Mouse (Mus musculus): ENCODE data around the gene Vps35. TPM values are rescaled to one million over a fixed set of nuclear protein-coding genes. Genes with fewer than 3 reads are reported as not detected.
A peak's percentile ranks its signal among the peaks of the same experiment; 100 is the strongest.

The Vps35 gene
- polyA plus RNA-seq, 1 experiment from 2014 or later = 183 TPM

GRCm38 (mm10) chr8:85318534-85318933 lies 18.9 kb upstream of the Vps35 start:
- H3K27me3 ChIP-seq (ENCODE audit: control insufficient read depth, insufficient read depth, low read length) = no peaks in the 10 kb centered on the region
- no peak for ATAC-seq (ENCODE audit: low read depth)

GRCm38 (mm10) chr8:85313036-85313435 lies 13.4 kb upstream of the Vps35 start:
- H3K27me3 ChIP-seq (ENCODE audit: control insufficient read depth, insufficient read depth, low read length) = no peaks in the 10 kb centered on the region
- H3K9ac ChIP-seq (replicated peaks; ENCODE audit: low read depth, low read length) = no peak overlapping the region
- H3K4me2 ChIP-seq (ENCODE audit: low read depth, low read length) = no peak overlapping the region
- 91% methylated on average over 3 of the region's 3 CpGs for WGBS
- ATAC-seq (ENCODE audit: low read depth) = no peak
- no peak overlapping the region for H3K4me3 ChIP-seq (ENCODE audit: low read depth, low read length)
- H3K9me3 ChIP-seq (ENCODE audit: control insufficient read depth, low read length) = no peaks in the 10 kb centered on the region
- no peak overlapping the region for H3K27ac ChIP-seq (ENCODE audit: low read depth, low read length)
- H3K4me1 ChIP-seq (ENCODE audit: control insufficient read depth, insufficient read depth, low read length) = no peaks in the 10 kb centered on the region
- H3K36me3 ChIP-seq (ENCODE audit: control insufficient read depth, insufficient read depth, low read length) = peaks cover 6% of the 10 kb centered on the region; the same call in 1 of the 2 replicates

More at GRCm38 (mm10) chr8:85318534-85318933, 18.9 kb upstream of the Vps35 start:
- H3K4me1 ChIP-seq (ENCODE audit: control insufficient read depth, insufficient read depth, low read length) = no peaks in the 10 kb centered on the region
- 93% methylated on average over 4 of the region's 4 CpGs for WGBS
- no peak overlapping the region for H3K4me3 ChIP-seq (ENCODE audit: low read depth, low read length)
- no peak overlapping the region for H3K4me2 ChIP-seq (ENCODE audit: low read depth, low read length)
- no peak overlapping the region for H3K27ac ChIP-seq (ENCODE audit: low read depth, low read length)
- H3K9ac ChIP-seq (replicated peaks; ENCODE audit: low read depth, low read length) = no peak overlapping the region
- H3K36me3 ChIP-seq (ENCODE audit: control insufficient read depth, insufficient read depth, low read length) = no peaks in the 10 kb centered on the region
- H3K9me3 ChIP-seq (ENCODE audit: control insufficient read depth, low read length) = no peaks in the 10 kb centered on the region

- H3K4me3 ChIP-seq (ENCODE audit: low read depth, low read length) = no peak overlapping the region
- no peak overlapping the region for H3K27ac ChIP-seq (ENCODE audit: low read depth, low read length)
- peaks cover 15% of the 10 kb centered on the region for H3K36me3 ChIP-seq (ENCODE audit: control insufficient read depth, insufficient read depth, low read length)
- no peaks in the 10 kb centered on the region for H3K9me3 ChIP-seq (ENCODE audit: control insufficient read depth, low read length)
- ATAC-seq (ENCODE audit: low read depth) = no peak
- no peak overlapping the region for H3K4me2 ChIP-seq (ENCODE audit: low read depth, low read length)
- H3K9ac ChIP-seq (replicated peaks; ENCODE audit: low read depth, low read length) = no peak overlapping the region
- no peaks in the 10 kb centered on the region for H3K4me1 ChIP-seq (ENCODE audit: control insufficient read depth, insufficient read depth, low read length)
- H3K27me3 ChIP-seq (ENCODE audit: control insufficient read depth, insufficient read depth, low read length) = no peaks in the 10 kb centered on the region
Measured at GRCm38 (mm10) chr8:85311743-85312142, 12.1 kb upstream of the Vps35 start.

GRCm38 (mm10) chr8:85308564-85308963 lies 9.0 kb upstream of the Vps35 start:
- peaks cover 25% of the 10 kb centered on the region for H3K36me3 ChIP-seq (ENCODE audit: control insufficient read depth, insufficient read depth, low read length)
- no peaks in the 10 kb centered on the region for H3K9me3 ChIP-seq (ENCODE audit: control insufficient read depth, low read length)
- H3K27ac ChIP-seq (ENCODE audit: low read depth, low read length) = no peak overlapping the region
- H3K4me3 ChIP-seq (ENCODE audit: low read depth, low read length) = no peak overlapping the region
- H3K4me1 ChIP-seq (ENCODE audit: control insufficient read depth, insufficient read depth, low read length) = no peaks in the 10 kb centered on the region
- no peak for ATAC-seq (ENCODE audit: low read depth)
- H3K27me3 ChIP-seq (ENCODE audit: control insufficient read depth, insufficient read depth, low read length) = no peaks in the 10 kb centered on the region
- no peak overlapping the region for H3K9ac ChIP-seq (replicated peaks; ENCODE audit: low read depth, low read length)
- 93% methylated on average over 2 of the region's 2 CpGs for WGBS
- no peak overlapping the region for H3K4me2 ChIP-seq (ENCODE audit: low read depth, low read length)

GRCm38 (mm10) chr8:85303531-85303930 lies 3.9 kb upstream of the Vps35 start:
- H3K27me3 ChIP-seq (ENCODE audit: control insufficient read depth, insufficient read depth, low read length) = no peaks in the 10 kb centered on the region
- H3K4me1 ChIP-seq (ENCODE audit: control insufficient read depth, insufficient read depth, low read length) = peaks cover 9% of the 10 kb centered on the region
- no peaks in the 10 kb centered on the region for H3K9me3 ChIP-seq (ENCODE audit: control insufficient read depth, low read length)
- no peak overlapping the region for H3K4me3 ChIP-seq (ENCODE audit: low read depth, low read length)
- WGBS = 87% methylated on average over 5 of the region's 5 CpGs
- H3K4me2 ChIP-seq (ENCODE audit: low read depth, low read length) = no peak overlapping the region
- H3K36me3 ChIP-seq (ENCODE audit: control insufficient read depth, insufficient read depth, low read length) = peaks cover 31% of the 10 kb centered on the region
- no peak overlapping the region for H3K9ac ChIP-seq (replicated peaks; ENCODE audit: low read depth, low read length)
- no peak for ATAC-seq (ENCODE audit: low read depth)
- no peak overlapping the region for H3K27ac ChIP-seq (ENCODE audit: low read depth, low read length)

GRCm38 (mm10) chr8:85302931-85303330 lies 3.3 kb upstream of the Vps35 start:
- H3K9me3 ChIP-seq (ENCODE audit: control insufficient read depth, low read length) = no peaks in the 10 kb centered on the region
- H3K36me3 ChIP-seq (ENCODE audit: control insufficient read depth, insufficient read depth, low read length) = peaks cover 26% of the 10 kb centered on the region
- H3K4me2 ChIP-seq (ENCODE audit: low read depth, low read length) = no peak overlapping the region
- 90% methylated on average over 3 of the region's 3 CpGs for WGBS
- no peak for ATAC-seq (ENCODE audit: low read depth)
- no peaks in the 10 kb centered on the region for H3K27me3 ChIP-seq (ENCODE audit: control insufficient read depth, insufficient read depth, low read length)
- H3K4me3 ChIP-seq (ENCODE audit: low read depth, low read length) = no peak overlapping the region
- H3K4me1 ChIP-seq (ENCODE audit: control insufficient read depth, insufficient read depth, low read length) = peaks cover 12% of the 10 kb centered on the region
- no peak overlapping the region for H3K9ac ChIP-seq (replicated peaks; ENCODE audit: low read depth, low read length)
- H3K27ac ChIP-seq (ENCODE audit: low read depth, low read length) = no peak overlapping the region

- Histone ChIP-seq H3K9me3 (ENCODE audit: control insufficient read depth, low read length) (no peaks in the 10 kb centered on the region), H3K9ac (replicated peaks; ENCODE audit: low read depth, low read length) (no peak overlapping the region), H3K27ac (ENCODE audit: low read depth, low read length) (no peak overlapping the region), H3K27me3 (ENCODE audit: control insufficient read depth, insufficient read depth, low read length) (no peaks in the 10 kb centered on the region), H3K4me2 (ENCODE audit: low read depth, low read length) (no peak overlapping the region), H3K4me3 (ENCODE audit: low read depth, low read length) (no peak overlapping the region), H3K36me3 (ENCODE audit: control insufficient read depth, insufficient read depth, low read length) (peaks cover 19% of the 10 kb centered on the region), H3K4me1 (ENCODE audit: control insufficient read depth, insufficient read depth, low read length) (peaks cover 21% of the 10 kb centered on the region)
- no peak for ATAC-seq (ENCODE audit: low read depth)
- WGBS = 67% methylated on average over 1 of the region's 1 CpGs
Measured at GRCm38 (mm10) chr8:85301941-85302340, 2.3 kb upstream of the Vps35 start.

- H3K4me1 ChIP-seq (ENCODE audit: control insufficient read depth, insufficient read depth, low read length) = peaks cover 21% of the 10 kb centered on the region
- peak overlapping the region; percentile 66 for H3K4me2 ChIP-seq (ENCODE audit: low read depth, low read length)
- H3K27me3 ChIP-seq (ENCODE audit: control insufficient read depth, insufficient read depth, low read length) = no peaks in the 10 kb centered on the region
- WGBS = under 1% methylated on average over 53 of the region's 53 CpGs
- peak overlapping the region; percentile 70 for H3K4me3 ChIP-seq (ENCODE audit: low read depth, low read length)
- peaks cover 13% of the 10 kb centered on the region; the same call in 1 of the 2 replicates for H3K36me3 ChIP-seq (ENCODE audit: control insufficient read depth, insufficient read depth, low read length)
- no peaks in the 10 kb centered on the region for H3K9me3 ChIP-seq (ENCODE audit: control insufficient read depth, low read length)
- H3K27ac ChIP-seq (ENCODE audit: low read depth, low read length) = peak overlapping the region; percentile 98
- peak overlapping the region; percentile 83 for H3K9ac ChIP-seq (replicated peaks; ENCODE audit: low read depth, low read length)
- ATAC-seq (ENCODE audit: low read depth) = peak; percentile 41
Measured at GRCm38 (mm10) chr8:85298600-85299433, 785 bp downstream of the Vps35 start.

- Histone ChIP-seq H3K36me3 (ENCODE audit: control insufficient read depth, insufficient read depth, low read length) (peaks cover 34% of the 10 kb centered on the region), H3K4me1 (ENCODE audit: control insufficient read depth, insufficient read depth, low read length) (no peaks in the 10 kb centered on the region)
- 98% methylated on average over 1 of the region's 1 CpGs for WGBS
Measured at GRCm38 (mm10) chr8:85286846-85287245, 12.8 kb downstream of the Vps35 start.

More at GRCm38 (mm10) chr8:85286846-85287245, 12.8 kb downstream of the Vps35 start:
- no peaks in the 10 kb centered on the region for H3K27me3 ChIP-seq (ENCODE audit: control insufficient read depth, insufficient read depth, low read length)
- H3K9ac ChIP-seq (replicated peaks; ENCODE audit: low read depth, low read length) = no peak overlapping the region
- H3K4me2 ChIP-seq (ENCODE audit: low read depth, low read length) = no peak overlapping the region
- no peaks in the 10 kb centered on the region for H3K9me3 ChIP-seq (ENCODE audit: control insufficient read depth, low read length)
- no peak for ATAC-seq (ENCODE audit: low read depth)
- H3K27ac ChIP-seq (ENCODE audit: low read depth, low read length) = no peak overlapping the region
- H3K4me3 ChIP-seq (ENCODE audit: low read depth, low read length) = no peak overlapping the region
